Mouse (Mus musculus) brown adipose tissue, adult 24 weeks (tissue): ENCODE measurements around the gene Cacna1d. TPM values are rescaled to one million over a fixed set of nuclear protein-coding genes. Genes with fewer than 3 reads are reported as not detected.

Source experiments
- H3K27ac ChIP-seq: fragments of 200-500 bp; replicated peaks from 2 replicates; pipeline ENCODE4 v1.5.1; 2012; ENCODE audit warnings: low read depth, mild to moderate bottlenecking, low read length
- H3K4me1 ChIP-seq: fragments of 200-500 bp; 2 replicates; pipeline ENCODE4 v1.6.1; 2012; ENCODE audit warnings: low read length, mixed read lengths; ENCODE audit not compliant: control insufficient read depth, insufficient read depth, insufficient read length
- H3K4me3 ChIP-seq: fragments of 200-500 bp; 2 replicates; pipeline ENCODE4 v1.5.1; 2012; ENCODE audit warnings: low read depth, mild to moderate bottlenecking, low read length, moderate library complexity; ENCODE audit not compliant: insufficient read depth
- polyA plus RNA-seq: library from polyadenylated mRNA; stranded (reverse); fragments of >200 nt; gene quantifications from 2 replicates; pipeline ENCODE4 v1.2.4, GENCODE M21; 2012; ENCODE audit not compliant: missing spikeins, insufficient read depth, insufficient read length

The Cacna1d gene
- polyA plus RNA-seq, 1 experiment: not detected

DNA sequence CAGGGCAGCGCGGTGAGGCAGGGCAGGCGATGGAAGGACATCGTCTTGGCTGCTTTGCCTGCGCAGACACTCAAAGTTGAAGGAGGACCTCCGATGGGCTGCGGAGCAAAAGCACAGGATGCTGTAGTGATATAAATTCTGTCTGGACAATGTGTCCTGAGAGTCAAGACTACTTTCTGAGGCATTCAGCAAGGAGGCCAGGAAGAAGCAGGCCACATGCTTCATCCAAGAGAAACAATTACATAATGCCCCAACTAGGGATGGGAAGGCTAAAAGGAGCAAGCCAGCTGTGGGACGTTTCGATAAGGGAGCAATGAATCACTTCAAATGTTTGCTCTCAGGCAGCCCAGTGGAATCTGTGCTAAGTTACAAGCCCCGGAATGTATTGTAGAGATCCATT, 446.0 kb downstream of the Cacna1d start:
- Histone ChIP-seq H3K27ac (no peak overlapping the region), H3K4me3 (no peak overlapping the region), H3K4me1 (no peaks in the 10 kb centered on the region)

DNA sequence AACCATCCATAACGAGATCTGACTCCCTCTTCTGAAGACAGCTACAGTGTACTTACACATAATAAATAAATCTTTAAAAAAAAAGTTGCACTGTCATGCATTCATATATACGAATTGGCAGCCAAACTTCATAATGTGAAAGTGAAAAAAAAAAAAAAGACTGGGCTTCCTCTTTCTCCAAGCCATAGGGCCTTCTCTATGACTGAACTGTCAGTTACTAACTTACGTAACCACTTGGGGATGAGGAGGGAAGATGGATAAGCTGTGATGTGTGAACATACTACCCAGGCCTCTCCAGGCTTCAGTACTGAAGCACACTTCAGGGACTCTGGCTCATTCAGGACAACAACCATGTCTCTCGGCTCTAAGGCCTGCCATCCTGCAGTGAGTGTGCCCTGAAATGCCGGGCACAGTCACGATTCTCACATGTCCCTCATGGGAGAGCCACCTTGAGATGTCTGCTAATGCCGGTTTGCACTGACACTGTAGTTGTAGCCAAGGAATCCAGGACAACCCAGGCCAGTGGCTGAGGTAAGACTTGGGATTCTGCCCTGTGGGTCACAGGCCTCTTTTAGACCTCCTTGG, 447.8 kb downstream of the Cacna1d start:
- no peak overlapping the region for H3K4me3 ChIP-seq
- no peaks in the 10 kb centered on the region for H3K4me1 ChIP-seq
- no peak overlapping the region for H3K27ac ChIP-seq

DNA sequence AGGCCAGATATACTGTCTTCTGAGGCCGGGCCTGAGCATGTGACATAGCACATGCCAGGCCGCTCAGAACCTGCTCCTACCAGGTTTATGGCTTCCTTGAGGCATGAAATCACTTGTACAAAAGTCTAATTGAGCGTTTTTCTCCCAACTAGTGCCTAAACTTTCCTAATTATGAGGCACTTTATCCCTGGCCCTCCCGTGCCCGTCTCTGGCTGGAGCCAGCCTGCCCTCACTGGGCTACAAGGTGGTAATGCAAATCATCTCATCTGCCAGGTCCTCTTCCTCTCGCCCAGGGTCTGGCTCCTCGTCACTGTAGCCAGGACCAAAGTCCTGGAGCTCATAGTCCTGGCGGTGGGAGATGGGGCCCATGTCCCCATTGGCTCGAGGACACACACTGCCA, 449.4 kb downstream of the Cacna1d start:
- no peaks in the 10 kb centered on the region for H3K4me1 ChIP-seq
- H3K4me3 ChIP-seq: no peak overlapping the region
- H3K27ac ChIP-seq: no peak overlapping the region

DNA sequence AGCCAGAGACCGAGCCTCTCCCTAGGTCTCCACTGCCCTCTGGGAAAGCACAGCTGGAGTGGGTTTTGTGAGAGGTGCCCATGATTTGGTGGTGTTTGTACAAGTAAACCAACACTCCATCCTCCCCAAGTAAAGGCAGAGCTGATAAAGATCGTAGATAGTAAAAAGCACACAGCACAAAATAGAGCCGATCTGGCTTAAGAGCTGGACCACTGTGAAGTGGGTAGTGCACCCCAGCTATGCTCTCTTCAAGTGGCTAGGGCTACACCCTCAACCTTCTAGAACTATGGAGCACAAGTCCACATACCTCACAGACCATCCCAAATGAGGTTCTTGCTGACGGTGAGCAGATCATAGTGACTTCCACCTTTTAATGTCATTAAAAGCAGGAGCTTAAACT, 451.8 kb downstream of the Cacna1d start:
- no peak overlapping the region for H3K27ac ChIP-seq
- H3K4me1 ChIP-seq: no peaks in the 10 kb centered on the region
- no peak overlapping the region for H3K4me3 ChIP-seq

DNA sequence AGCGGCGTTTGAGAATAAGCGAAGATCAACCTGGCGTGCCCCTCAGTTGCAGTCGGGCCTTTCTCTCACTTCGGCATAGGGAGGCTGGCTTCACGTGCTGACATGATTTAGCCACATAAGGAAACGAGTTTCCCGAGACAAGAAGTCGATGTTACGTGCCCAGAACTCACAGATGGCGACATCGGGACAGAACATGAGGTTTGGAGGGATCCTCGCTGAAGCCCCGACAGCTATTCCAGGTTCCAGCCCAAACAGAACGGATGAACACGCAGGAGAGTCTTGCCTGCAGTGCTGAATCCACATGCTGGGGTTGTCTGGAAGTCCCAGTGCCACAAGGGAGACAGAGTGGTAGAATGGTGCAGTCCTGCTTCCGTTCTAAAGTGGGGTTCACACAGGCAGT, 452.8 kb downstream of the Cacna1d start:
- H3K4me3 ChIP-seq: no peak overlapping the region
- no peaks in the 10 kb centered on the region for H3K4me1 ChIP-seq
- H3K27ac ChIP-seq: no peak overlapping the region

DNA sequence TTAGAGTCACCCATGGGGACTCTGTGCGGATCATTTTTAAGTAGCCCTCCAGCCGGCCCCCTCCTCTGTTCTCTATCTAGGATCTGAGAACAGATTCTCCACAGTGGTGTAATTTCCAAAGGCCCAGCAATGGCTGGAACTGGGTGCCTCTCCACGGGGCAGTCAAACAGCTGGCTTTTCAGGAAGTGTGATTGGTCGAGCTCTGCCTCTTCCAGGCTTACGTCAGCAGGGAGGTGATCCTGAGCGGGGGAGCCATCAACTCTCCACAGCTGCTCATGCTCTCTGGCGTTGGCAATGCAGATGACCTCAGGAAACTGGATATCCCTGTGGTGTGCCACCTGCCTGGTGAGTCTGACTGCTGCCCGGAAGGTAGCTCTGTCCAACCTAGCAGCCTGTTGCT, 457.9 kb downstream of the Cacna1d start:
- H3K4me3 ChIP-seq: no peak overlapping the region
- no peaks in the 10 kb centered on the region for H3K4me1 ChIP-seq
- no peak overlapping the region for H3K27ac ChIP-seq

DNA sequence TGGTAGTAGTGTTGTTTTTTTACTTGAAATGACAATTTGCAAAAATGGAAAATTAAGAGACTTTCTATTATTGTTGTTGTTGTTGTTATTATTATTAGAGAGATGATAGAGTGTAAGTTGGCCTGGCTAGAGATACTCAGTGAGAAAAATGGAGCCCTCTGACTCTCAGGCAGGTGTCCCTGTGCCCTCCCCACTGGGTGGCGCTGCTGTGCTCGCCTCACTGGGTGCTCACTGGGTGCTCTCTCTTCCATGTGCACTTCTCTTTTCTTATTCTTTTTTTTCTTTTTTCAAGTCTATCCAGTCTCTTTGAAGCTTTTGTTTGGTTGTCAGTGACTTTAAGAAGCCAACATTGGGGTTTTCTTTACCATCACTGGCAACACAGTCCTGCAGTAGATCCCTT, 463.9 kb downstream of the Cacna1d start:
- Histone ChIP-seq H3K4me1 (no peaks in the 10 kb centered on the region), H3K4me3 (no peak overlapping the region), H3K27ac (no peak overlapping the region)

DNA sequence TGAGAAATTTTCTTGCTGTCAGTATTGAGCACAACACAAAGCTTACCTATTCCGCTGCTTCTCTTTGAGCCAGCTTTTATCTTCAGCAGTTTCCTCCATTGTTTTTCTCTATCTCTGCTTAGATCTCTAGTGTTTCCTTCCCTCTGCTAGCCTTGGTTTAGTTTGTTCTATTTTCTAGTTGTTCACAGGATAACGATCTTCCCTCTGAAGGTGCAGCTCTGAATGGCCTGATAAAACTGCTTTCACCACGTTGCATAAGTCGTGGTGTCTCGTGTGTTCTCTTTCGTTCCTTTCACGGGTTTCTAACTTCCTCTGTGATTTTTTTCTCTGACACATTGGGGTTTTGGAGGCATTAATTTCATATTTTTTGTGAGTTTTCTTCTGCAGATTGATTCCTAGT, 466.9 kb downstream of the Cacna1d start:
- no peak overlapping the region for H3K27ac ChIP-seq
- peaks cover 3% of the 10 kb centered on the region; the same call in 1 of the 2 replicates for H3K4me1 ChIP-seq
- no peak overlapping the region for H3K4me3 ChIP-seq

DNA sequence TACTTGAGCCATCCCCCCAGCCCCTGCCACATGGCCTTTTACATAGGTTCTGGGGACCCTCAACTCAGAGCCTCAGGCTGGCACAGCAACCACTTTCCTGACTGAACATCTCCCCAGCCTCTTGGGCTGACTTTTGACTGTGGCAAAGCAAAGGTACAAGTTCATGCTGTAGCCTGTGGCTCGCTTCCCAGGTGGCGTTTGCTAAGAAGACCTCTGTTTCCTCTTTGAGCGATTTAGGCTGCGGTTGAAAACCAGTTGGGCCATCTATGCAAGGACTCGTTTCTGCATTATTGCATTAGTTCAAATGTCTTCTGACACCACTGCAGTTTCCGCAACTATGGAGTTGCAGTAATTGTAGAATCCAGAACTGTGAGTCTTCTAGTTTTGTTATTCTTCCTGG, 468.8 kb downstream of the Cacna1d start:
- Histone ChIP-seq H3K4me1 (peaks cover 13% of the 10 kb centered on the region), H3K27ac (no peak overlapping the region), H3K4me3 (no peak overlapping the region)

DNA sequence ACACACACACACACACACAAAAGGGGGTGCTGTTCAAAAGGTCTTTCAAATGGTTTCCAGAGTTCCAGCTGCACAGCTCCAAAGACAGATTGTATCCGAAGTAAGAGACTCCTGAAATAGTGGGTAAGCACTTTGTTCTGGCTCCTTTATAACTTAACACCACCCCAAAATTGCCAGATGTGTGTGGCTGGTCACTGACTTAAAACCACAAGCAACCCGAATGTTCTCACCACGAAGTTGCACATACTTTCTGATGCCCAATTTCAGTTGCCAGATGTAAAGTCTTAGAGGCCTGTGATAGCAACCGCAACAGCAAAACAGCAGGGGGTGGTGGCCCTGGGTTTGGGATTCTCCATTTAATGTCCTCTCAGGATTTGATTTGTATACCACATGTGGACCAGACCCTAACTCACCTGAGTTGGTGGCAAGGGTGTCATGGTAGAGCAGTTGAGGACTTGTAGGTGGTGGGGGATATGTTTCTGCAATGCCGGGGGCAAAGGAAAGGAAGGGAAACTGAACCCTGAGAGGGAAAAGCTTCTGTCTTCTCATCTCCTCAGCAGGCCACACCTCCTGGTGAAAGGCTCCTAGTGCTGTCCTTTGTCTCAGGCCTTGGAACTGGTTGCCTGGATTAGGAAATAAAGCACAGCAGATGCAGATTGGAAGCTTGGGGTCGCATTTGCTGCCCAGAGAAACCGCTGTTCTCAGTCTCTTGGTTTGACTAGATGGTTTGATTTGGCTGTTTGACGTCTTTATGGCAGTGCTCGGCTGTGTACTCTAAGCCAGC, 471.3 kb downstream of the Cacna1d start:
- Histone ChIP-seq H3K4me1 (peaks cover 29% of the 10 kb centered on the region), H3K27ac (peak overlapping the region; percentile 36; the same call in 1 of the 2 replicates)

DNA sequence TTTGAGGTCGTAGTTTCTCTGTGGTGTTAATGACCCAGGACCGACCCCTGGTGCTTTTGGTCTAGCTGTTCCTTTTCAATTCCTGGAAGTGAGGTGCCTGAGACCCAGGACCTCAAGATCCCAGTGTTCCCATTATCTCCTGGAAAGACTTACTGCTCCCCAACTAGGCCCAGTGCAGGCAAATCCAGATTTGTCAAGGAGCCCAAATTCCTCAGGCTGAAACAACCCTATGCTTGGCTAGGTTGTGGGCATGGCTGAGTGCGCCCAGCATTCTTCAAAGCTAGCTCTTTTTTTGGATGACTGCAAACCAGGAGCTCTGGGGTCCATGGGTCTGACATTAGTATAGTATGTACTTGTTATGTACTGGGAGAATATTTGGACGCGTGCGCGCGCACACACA, 471.9 kb downstream of the Cacna1d start:
- Histone ChIP-seq H3K27ac (peak overlapping the region; percentile 41), H3K4me1 (peaks cover 31% of the 10 kb centered on the region), H3K4me3 (no peak overlapping the region)

More for the DNA sequence above, 471.3 kb downstream of the Cacna1d start:
- no peak overlapping the region for H3K4me3 ChIP-seq

DNA sequence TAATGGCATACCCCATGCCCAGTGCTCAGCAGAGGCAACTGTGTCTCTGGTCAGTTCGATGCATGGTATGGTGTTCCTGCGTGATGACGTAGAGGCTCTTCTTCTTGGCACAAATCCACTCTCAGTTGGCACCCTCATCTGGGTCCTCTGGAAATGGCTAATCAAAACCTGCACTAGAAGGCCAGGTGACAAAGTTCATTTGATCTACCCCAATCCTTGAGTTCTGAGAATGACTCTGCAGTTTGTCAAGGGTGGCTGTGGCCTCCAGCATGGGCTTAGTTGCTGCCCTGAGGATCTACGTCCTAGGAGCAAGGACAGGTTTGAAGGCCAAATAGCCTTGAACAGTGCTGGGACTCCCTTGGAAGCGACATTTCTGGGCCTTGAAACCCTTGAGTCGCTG, 472.4 kb downstream of the Cacna1d start:
- Histone ChIP-seq H3K4me3 (no peak overlapping the region), H3K27ac (peak overlapping the region; percentile 41), H3K4me1 (peaks cover 31% of the 10 kb centered on the region)

DNA sequence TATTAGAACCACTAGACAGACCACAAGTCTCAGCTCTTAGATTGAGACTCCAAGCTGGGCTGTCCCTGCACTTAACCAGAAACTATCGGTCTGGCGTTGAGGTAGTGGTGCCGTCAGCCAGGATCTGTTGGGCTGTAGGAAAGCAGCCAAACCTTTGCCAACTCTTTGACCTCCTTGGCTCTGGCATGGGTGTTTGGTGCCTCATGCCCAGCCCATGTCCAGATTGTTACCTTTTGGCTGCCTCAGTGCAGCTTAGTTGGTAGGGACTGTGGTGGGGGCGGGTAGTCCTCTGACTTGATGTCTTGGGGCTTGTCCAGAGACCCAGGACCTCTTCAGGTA, 472.8 kb downstream of the Cacna1d start:
- Histone ChIP-seq H3K27ac (peak overlapping the region; percentile 90), H3K4me1 (peaks cover 31% of the 10 kb centered on the region), H3K4me3 (no peak overlapping the region)

DNA sequence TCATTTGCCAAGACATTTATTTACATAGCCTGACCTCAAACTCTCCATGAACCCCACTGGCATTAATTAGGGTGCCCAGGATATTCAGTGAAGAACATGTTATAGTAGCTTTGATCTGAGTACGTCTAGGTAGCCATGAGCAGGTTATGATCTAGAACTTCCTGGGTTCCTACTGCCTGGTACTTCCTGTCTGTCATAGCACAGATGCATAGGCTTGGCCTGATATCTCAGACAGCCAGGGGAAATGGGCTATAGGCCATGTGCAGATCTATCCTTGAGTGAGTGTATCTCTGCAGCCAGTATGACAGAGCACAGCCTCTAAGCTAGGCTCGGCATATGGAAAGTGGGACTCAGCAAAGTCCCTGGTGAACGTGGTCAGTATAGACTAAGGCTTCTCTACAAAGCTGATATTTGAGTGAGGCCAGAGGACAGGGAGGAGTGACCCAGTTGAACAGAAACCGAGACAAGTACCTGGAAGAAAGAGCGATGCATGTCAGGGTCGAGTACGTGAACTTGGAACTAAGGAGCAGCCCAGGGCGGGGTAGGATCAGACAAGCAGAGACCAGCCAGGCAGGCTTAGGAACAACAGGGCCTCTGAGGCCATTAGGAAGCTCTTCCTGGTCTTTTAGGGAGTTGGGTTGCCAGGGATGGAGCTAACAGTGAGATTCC, 473.3 kb downstream of the Cacna1d start:
- H3K4me1 ChIP-seq: peaks cover 31% of the 10 kb centered on the region
- H3K27ac ChIP-seq: peak overlapping the region; percentile 90
- H3K4me3 ChIP-seq: no peak overlapping the region

DNA sequence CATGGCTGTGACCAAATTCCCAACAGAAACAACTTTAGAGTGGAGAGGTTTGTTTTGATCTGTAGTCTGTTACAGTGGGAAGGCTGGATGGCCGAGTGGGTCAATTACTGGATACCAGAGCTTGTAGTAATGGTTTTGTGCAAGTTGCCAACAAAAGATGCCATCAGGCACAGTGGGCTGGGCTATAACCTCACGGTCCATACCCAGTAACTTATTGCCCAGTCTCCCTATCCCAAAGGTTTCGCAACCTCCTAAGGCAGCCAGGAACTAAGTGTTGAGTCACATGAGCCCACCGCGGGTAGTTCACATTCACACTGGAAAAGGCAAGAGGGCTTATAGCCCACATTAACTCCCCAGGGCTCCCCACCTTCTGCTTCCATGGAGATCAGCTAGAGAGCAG, 474.6 kb downstream of the Cacna1d start:
- peak overlapping the region; percentile 92 for H3K27ac ChIP-seq

DNA sequence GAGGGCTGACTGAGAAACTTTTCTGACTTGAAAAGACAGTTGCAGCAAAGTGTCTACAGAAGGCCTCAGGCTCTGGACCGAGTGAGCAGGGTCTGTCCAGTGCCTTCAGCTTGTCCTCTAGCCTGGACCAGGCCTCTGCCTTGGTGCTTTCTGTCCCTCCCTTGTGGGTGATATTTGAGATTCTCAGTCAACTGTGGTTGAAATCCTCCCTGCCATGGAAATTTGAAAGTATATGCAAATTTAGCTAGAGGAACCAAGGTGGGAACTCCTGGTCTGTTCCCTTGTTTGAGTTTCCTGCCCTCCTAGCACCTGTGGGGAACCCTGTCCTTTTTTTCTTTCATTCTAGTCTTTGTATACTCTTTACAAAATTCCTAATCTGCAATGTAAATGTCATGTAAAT, 476.2 kb downstream of the Cacna1d start:
- Histone ChIP-seq H3K4me3 (no peak overlapping the region), H3K4me1 (peaks cover 38% of the 10 kb centered on the region), H3K27ac (peak overlapping the region; percentile 65)

More for the DNA sequence above, 474.6 kb downstream of the Cacna1d start:
- no peak overlapping the region for H3K4me3 ChIP-seq
- H3K4me1 ChIP-seq: peaks cover 31% of the 10 kb centered on the region
